Mouse (Mus musculus) neural tube, embryonic 14.5 days (tissue): ENCODE data around the gene Smtnl2. TPM values are rescaled to one million over a fixed set of nuclear protein-coding genes. Genes with fewer than 3 reads are reported as not detected.

Experiments
- ATAC-seq: fragments of 200-750 bp; cut with Nextera tagmentation; 2 replicates; pipeline ENCODE4 v1.8.0; 2017; ENCODE audit warnings: low read depth, mild to moderate bottlenecking, moderate TSS enrichment, moderate library complexity
- H3K27ac ChIP-seq: fragments of 300-500 bp; sonication (generic); 2 replicates; pipeline ENCODE4 v1.5.1; 2014; ENCODE audit warnings: low read depth, mild to moderate bottlenecking, control low read depth, low read length, moderate library complexity, mixed read lengths
- H3K27me3 ChIP-seq: fragments of 300-500 bp; sonication (generic); 2 replicates; pipeline ENCODE4 v1.6.1; 2014; ENCODE audit warnings: low read length; ENCODE audit not compliant: control insufficient read depth, insufficient read depth
- H3K36me3 ChIP-seq: fragments of 300-500 bp; sonication (generic); 2 replicates; pipeline ENCODE4 v1.6.1; 2014; ENCODE audit warnings: low read length, mixed read lengths; ENCODE audit not compliant: control insufficient read depth, insufficient read depth
- H3K4me1 ChIP-seq: fragments of 300-500 bp; sonication (generic); 2 replicates; pipeline ENCODE4 v1.6.1; 2014; ENCODE audit warnings: low read length; ENCODE audit not compliant: control insufficient read depth, insufficient read depth
- H3K4me2 ChIP-seq: fragments of 300-500 bp; sonication (generic); 2 replicates; pipeline ENCODE4 v1.6.1; 2014; ENCODE audit warnings: mild to moderate bottlenecking, low read depth, low read length, control low read depth
- H3K4me3 ChIP-seq: fragments of 300-500 bp; sonication (generic); 2 replicates; pipeline ENCODE4 v1.5.1; 2014; ENCODE audit warnings: low read depth, low read length, control low read depth, mixed read lengths
- H3K9ac ChIP-seq: fragments of 300-500 bp; sonication (generic); replicated peaks from 2 replicates; pipeline ENCODE4 v1.6.1; 2014; ENCODE audit warnings: low read depth, mild to moderate bottlenecking, control low read depth, low read length, mixed read lengths
- H3K9me3 ChIP-seq: fragments of 300-500 bp; sonication (generic); 2 replicates; pipeline ENCODE4 v1.6.1; 2016; ENCODE audit warnings: low read length; ENCODE audit not compliant: control insufficient read depth
- WGBS: fragments of 180-500 bp; shearing (Covaris S2); extraction: QIAGEN DNeasy Blood & Tissue Kit; methylation state at CpG from one replicate; pipeline ENCODE4 v1.1.7; 2014; 5-methylcytosine and 5-hydroxymethylcytosine counted together
- polyA plus RNA-seq: library from polyadenylated mRNA; unstranded; fragments of >200 nt; fragmentation: Nextera tagmentation; extraction: Ambion mirVana; gene quantifications from 2 replicates; pipeline ENCODE4 v1.2.1, GENCODE M21; 2014

Smtnl2 gene
- polyA plus RNA-seq, 1 experiment from 2014 or later = 3.3 TPM

GRCm38 (mm10) chr11:72429288-72429690 lies 17.8 kb upstream of the Smtnl2 start:
- Histone ChIP-seq H3K4me1 (no peaks in the 10 kb centered on the region), H3K9me3 (no peaks in the 10 kb centered on the region), H3K4me3 (no peak overlapping the region), H3K27me3 (no peaks in the 10 kb centered on the region), H3K9ac (no peak overlapping the region), H3K4me2 (no peak overlapping the region), H3K36me3 (no peaks in the 10 kb centered on the region), H3K27ac (no peak overlapping the region)
- ATAC-seq = no peak
- 54% methylated on average over 7 of the region's 7 CpGs for WGBS

- H3K4me2 ChIP-seq = no peak overlapping the region
- no peak overlapping the region for H3K4me3 ChIP-seq
- H3K9me3 ChIP-seq = no peaks in the 10 kb centered on the region
- no peak for ATAC-seq
- H3K27me3 ChIP-seq = no peaks in the 10 kb centered on the region
- H3K9ac ChIP-seq = no peak overlapping the region
- no peak overlapping the region for H3K27ac ChIP-seq
- no peaks in the 10 kb centered on the region for H3K36me3 ChIP-seq
- H3K4me1 ChIP-seq = no peaks in the 10 kb centered on the region
- WGBS = 2% methylated on average over 5 of the region's 5 CpGs
Observed at GRCm38 (mm10) chr11:72428694-72429093, 17.2 kb upstream of the Smtnl2 start.

DNA sequence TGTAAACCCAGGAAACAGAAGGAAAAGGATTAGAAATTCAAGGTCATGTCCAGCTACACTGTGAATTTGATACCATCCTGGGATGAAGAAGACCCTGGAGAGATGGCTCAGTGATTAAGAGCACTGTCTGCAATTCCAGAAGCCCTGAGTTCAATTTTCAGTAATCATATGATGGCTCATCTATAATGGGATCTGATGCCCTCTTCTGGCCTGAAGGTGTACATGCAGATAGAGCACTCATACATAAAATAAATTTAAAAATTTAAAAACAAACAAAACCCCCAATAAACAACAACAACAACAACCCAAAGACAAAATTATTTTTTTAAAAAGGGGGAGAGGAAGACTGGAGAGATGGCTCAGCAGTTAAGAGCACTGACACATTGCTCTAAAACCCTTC lies 15.4 kb upstream of the Smtnl2 start:
- Histone ChIP-seq H3K9ac (no peak overlapping the region), H3K4me3 (no peak overlapping the region), H3K27ac (no peak overlapping the region), H3K4me1 (no peaks in the 10 kb centered on the region), H3K27me3 (no peaks in the 10 kb centered on the region), H3K9me3 (no peaks in the 10 kb centered on the region), H3K4me2 (no peak overlapping the region), H3K36me3 (no peaks in the 10 kb centered on the region)
- no peak for ATAC-seq

DNA sequence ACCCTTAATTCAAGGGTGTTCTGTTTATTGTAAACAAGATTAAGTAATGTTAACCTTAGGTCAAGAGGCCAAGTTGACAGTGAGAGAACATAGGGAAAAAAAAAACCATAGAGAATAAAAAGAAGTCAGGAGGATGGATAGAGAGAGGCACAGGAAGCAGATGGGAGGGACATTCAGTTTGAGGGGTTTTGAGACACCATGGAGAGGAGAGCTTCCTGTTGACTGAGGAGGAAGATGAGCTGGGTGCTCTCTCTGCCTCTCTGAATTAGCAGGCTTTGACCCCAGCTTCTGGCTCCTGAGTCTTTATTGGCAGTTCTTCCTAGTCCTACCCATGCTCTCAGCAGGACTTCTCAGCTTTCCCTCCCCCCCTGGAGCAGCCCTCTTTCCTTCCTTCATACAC lies 13.7 kb upstream of the Smtnl2 start:
- H3K4me2 ChIP-seq = no peak overlapping the region
- H3K4me1 ChIP-seq = no peaks in the 10 kb centered on the region
- H3K9ac ChIP-seq = no peak overlapping the region
- H3K4me3 ChIP-seq = no peak overlapping the region
- H3K36me3 ChIP-seq = no peaks in the 10 kb centered on the region
- no peaks in the 10 kb centered on the region for H3K27me3 ChIP-seq
- no peaks in the 10 kb centered on the region for H3K9me3 ChIP-seq
- H3K27ac ChIP-seq = no peak overlapping the region
- ATAC-seq = no peak

DNA sequence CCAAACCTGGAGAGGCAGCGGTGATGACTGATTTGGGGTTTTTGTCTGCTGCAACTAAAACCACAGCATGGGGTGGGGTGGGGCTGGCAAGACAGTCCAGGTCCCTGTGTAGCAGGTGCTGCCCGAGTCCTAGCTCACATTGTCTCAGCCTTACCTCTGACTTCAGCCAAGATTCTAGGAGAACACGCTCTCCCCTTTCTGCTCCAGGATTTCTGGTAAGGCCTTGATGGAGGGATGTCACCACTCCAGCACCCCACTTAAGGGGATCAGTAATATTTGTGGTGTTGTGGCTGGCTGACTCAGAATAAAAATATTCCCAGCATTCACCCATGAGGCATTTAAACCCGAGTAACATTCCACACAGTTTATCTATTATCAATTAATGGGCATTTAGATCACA lies 12.2 kb upstream of the Smtnl2 start:
- Histone ChIP-seq H3K9ac (no peak overlapping the region), H3K4me3 (no peak overlapping the region), H3K27ac (no peak overlapping the region), H3K4me1 (no peaks in the 10 kb centered on the region), H3K9me3 (no peaks in the 10 kb centered on the region), H3K4me2 (no peak overlapping the region), H3K27me3 (no peaks in the 10 kb centered on the region), H3K36me3 (no peaks in the 10 kb centered on the region)
- 86% methylated on average over 4 of the region's 4 CpGs for WGBS
- no peak for ATAC-seq

DNA sequence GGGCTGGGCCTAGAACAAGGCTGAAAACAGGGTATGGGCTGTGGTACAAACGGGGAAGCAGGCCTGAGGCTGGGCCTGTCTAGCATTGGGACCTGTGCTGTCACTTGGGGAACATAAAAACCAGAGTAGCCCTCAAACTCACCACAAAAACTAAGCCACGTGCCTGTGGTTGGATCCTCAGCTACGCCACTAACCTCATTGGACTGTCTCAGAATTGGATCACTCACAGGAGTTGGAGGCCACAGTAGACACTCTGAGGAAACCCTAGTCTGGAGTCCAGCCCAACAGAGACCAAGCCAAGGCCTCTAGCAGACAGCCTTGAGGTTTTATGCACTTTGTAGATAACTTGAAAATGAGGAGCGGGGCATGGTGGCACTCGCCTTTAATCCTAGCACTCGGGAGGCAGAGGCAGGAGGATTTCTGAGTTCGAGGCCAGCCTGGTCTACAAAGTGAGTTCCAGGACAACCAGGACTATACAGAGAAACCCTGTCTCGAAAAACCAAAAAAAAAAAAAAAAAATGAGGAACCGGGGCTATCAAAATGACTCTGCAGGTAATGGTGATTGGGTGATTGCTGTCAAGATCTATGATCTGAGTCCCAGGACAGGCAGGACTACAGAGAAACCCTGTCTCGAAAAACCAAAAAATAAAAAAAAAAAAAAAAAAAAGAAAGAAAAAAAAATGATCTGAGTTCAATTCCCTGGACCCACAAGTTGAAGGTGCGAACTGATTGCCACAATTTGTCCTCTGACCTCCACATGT lies 10.2 kb upstream of the Smtnl2 start:
- H3K9ac ChIP-seq = no peak overlapping the region
- H3K4me2 ChIP-seq = no peak overlapping the region
- H3K4me3 ChIP-seq = no peak overlapping the region
- no peaks in the 10 kb centered on the region for H3K4me1 ChIP-seq
- ATAC-seq = no peak
- WGBS = 91% methylated on average over 11 of the region's 11 CpGs
- H3K36me3 ChIP-seq = no peaks in the 10 kb centered on the region
- H3K27me3 ChIP-seq = no peaks in the 10 kb centered on the region
- no peak overlapping the region for H3K27ac ChIP-seq
- no peaks in the 10 kb centered on the region for H3K9me3 ChIP-seq

- Histone ChIP-seq H3K27ac (no peak overlapping the region), H3K4me1 (no peaks in the 10 kb centered on the region), H3K4me3 (no peak overlapping the region), H3K27me3 (no peaks in the 10 kb centered on the region), H3K36me3 (no peaks in the 10 kb centered on the region), H3K9me3 (no peaks in the 10 kb centered on the region), H3K9ac (no peak overlapping the region), H3K4me2 (no peak overlapping the region)
- ATAC-seq = no peak
- 84% methylated on average over 6 of the region's 6 CpGs for WGBS
Observed at GRCm38 (mm10) chr11:72420460-72421122, 9.1 kb upstream of the Smtnl2 start.

DNA sequence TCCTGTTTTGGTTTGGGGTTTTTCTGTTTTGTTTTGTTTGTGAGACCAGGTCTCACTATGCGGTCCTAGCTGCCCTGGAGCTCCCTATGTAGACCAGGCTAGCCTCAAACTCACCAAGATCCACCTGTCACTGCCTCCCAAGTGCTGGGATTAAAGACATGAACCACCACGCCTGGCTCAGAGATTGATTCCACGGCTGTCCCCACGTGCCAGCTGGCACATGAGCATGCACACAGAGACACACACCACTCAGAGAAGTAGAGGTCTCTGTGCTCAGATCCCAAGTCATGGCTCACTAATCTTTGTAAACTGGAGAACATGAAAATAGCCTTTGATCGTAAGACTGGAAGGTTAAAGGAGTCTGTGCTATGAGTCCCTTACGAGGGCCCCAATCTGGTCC lies 7.5 kb upstream of the Smtnl2 start:
- Histone ChIP-seq H3K27ac (no peak overlapping the region), H3K9me3 (no peaks in the 10 kb centered on the region), H3K4me2 (no peak overlapping the region), H3K9ac (no peak overlapping the region), H3K36me3 (no peaks in the 10 kb centered on the region), H3K4me1 (no peaks in the 10 kb centered on the region), H3K4me3 (no peak overlapping the region), H3K27me3 (no peaks in the 10 kb centered on the region)
- ATAC-seq = no peak
- 88% methylated on average over 6 of the region's 6 CpGs for WGBS

DNA sequence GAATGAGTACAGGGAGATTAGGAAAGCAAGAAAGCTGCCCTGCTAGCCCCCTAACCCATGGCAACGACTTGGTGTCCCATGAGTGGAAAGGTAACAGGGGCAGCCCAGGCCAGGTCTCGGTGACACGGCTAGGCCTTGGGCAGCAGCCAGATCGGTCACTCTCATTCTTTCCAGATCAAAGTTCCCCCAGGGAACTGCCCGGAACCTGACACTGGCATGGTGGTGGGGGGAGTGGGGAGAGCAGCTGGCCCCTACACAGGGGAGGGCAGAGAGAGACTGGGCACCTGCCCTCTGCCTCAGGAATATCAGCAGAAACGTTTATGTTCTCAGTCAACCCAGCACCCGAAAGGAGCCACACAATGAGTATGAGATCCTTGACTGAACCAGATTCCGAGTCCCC lies 6.7 kb upstream of the Smtnl2 start:
- Histone ChIP-seq H3K9ac (no peak overlapping the region), H3K27me3 (no peaks in the 10 kb centered on the region), H3K4me3 (no peak overlapping the region), H3K9me3 (no peaks in the 10 kb centered on the region), H3K27ac (no peak overlapping the region), H3K4me2 (no peak overlapping the region), H3K36me3 (no peaks in the 10 kb centered on the region), H3K4me1 (no peaks in the 10 kb centered on the region)
- no peak for ATAC-seq
- WGBS = 42% methylated on average over 8 of the region's 8 CpGs
